Mouse (Mus musculus): ENCODE results near the gene 3110018I06Rik.

The 3110018I06Rik gene

DNA sequence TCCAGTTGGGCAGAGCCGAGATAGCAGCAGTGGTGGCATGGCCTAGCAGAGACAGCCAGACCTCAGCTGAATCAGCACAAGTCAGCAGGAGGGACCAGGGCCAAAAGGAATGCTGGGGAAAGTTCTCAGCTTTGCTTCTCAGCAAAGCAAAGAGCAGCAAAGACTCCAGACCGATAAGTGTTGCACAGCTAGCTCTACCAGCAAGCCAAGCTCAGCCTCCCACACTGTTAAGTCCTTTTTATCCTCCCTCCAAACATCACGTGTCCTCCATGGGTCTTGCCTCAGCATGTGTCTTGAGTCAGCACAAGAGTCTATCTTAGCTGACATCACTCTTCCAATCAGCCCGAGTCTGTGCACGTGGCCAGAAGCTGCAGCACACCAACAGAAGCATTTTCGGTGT, at the start of gene 3110018I06Rik:
Gene 3110018I06Rik, plus strand, starts transcription at position 262 of the 400 bp plus-strand sequence.
- no peak for DNase-seq

DNA sequence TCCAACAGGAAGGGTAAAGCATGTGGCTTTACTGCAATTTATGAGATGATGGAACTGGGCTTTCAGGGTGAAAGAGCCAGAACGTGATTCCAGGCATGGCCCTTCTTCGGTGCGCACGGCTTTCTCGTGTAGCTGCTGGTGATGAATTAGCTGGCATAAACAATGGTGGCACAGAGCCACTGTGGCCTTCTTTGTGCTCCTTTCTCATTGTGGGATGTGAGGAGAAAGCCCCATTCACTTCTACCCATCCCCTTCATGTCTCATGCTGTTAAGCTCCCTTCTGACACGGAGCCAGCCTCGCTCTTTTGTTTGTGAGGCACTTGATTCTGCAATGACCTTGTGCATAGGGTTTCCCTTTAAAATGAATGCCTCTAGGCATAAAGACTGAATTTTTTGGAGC, 43.8 kb upstream of the 3110018I06Rik start:
- no peak for DNase-seq

DNA sequence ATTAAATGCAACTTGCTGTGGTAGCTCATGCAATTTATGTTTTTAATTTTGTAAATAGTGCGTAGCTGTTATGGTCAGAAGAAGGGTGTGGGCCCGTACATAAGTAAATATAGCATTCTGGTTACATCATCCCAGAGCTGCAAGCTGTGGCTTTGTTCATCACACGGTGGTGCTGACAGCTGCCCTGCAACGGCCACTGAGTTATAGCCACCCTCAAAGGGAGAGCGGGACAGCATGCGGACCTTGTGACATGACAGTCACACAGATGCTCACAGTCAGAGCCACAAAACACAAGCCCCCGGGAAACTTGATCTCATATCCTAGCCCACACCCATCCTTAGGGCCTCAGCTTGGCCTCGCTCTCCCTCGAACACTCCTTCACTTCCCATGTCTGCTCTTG, 30.6 kb upstream of the 3110018I06Rik start:
- no peak for DNase-seq

DNA sequence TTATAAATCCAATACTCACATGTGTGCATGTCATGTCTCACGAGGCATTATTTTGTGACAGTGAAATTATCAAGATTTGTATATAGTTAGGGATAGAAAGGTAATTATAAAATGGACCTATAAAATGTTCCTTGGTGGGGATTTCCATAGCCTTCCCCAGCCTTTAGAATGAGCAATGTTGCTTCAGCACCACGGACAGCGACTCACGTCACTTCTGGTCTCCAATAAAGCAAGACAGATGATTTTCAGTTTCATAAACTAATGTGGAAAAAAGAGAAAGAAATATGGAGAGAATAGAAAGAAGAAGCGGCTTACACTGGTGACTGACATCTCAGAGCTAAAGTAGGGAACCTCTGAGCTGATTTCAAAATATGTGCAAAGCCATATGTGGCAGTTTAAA, 23.7 kb upstream of the 3110018I06Rik start:
- no peak for DNase-seq

DNA sequence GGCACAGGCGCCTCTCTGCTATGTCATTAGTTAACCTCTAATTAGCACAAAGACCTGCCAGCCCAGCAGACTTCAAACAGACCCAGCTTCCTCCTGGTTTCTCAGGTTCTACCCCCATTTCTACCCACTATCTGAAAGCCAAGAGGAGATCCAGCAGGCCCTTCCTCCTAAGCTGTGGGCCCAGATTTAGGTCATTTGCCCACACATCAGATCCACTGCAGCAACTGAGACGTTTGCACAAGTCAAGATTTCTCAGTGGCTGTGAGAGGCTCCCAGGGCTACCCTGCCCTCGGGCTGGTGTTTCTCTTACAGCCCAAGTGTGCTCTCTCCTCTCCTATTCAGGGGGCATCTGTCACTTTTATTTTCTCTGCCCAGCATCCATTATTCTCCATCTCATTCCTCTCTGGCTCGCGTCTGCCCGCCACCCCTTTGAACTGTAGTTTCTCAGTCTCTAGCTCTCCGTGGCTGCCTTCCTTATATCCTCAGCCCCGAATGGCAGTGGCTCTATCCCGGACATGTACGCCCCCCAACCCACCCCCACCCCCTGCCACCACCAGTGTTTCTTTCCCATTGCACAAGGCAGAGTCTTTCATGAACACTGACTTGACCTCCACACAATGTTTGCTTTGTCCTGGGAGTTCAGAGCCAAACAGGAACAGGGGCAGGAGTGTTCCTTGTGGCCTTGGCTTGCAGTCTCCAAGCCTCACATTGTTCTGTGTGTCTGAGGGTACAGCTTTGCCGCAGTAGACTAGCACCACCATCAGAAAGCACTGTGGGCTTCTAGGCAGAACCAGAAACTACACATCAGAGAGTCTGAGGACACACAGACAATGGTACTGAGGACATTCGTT, 11.8 kb upstream of the 3110018I06Rik start:
- DNase-seq: no peak

DNA sequence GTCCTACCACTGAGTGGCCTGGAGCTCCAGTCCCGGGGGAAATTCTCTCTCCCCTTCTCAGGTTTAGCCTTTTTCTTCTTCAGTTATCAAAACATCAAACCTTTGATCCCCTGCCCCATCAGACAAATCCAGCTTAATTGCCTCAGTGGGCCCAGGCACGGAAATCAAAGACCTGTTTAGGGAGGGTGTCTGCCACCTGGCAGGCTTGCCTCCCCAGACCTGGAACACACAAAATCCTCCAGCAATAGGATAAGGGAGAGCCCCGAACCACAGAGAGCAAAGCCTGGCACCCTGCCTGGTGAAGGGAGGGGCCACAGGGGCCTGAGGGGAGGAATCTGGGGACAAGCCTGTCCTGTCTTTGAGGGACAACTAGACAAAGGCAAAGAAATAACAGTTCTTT, 9.1 kb upstream of the 3110018I06Rik start:
- DNase-seq: no peak

DNA sequence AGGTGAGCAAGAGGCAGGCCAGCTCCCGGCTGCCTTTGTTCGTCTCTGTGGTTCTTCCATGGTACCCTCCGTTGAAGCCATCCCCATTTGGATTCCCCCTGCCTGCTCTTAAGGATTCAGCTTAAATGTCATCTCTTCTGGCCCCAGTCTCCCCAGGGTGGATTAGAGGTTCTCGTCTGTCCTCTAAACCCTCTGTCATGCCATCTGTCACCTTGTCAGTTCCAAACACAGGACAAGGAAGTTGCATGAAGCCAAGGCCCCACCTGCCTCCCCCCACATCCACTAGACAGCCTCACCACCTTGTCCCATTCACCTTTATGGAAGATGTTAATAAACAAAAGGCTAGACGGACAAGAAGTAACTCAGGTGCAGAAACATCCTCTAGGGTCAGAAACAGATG, 5.4 kb upstream of the 3110018I06Rik start:
- DNase-seq: no peak

DNA sequence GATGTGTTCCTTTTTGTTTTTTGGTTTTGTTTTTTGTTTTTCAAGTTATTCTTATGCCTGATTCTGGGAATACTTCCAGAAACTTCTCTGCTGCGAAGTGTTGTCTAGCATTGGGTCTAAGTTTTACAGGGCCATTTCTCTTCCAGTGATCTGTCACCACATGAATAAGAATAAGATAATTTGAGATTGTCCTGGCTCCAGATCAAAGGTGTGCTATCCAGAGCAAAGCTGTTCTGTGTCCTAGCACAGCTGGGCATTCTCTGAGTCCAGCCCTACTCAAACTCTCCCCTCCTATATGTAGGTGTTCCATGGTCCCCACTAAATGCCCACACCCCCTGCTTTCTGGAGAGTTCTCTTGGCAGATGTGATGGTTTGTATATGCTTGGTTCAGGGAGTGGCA, 2.9 kb downstream of the 3110018I06Rik start:
- no peak for DNase-seq

DNA sequence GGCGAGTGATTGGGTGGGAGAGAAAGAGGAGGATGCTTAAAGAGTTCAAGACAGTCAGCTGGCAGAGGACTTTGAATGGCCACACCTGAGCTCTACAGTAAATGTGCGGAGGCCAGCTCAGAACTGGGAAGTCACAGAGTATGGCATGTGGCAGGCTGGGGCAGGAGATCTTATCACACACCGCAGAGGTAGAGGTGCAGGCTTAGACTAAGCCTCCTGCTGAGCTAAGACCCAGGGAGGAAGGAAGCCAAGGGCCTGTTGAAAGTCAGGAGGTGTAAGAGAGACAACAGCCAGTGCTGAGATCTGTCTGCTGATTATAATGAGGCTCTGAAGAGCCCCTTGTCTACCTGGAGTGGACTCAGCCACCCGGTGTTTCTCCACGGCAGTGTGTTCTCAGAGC, 8.5 kb downstream of the 3110018I06Rik start:
- no peak for DNase-seq

DNA sequence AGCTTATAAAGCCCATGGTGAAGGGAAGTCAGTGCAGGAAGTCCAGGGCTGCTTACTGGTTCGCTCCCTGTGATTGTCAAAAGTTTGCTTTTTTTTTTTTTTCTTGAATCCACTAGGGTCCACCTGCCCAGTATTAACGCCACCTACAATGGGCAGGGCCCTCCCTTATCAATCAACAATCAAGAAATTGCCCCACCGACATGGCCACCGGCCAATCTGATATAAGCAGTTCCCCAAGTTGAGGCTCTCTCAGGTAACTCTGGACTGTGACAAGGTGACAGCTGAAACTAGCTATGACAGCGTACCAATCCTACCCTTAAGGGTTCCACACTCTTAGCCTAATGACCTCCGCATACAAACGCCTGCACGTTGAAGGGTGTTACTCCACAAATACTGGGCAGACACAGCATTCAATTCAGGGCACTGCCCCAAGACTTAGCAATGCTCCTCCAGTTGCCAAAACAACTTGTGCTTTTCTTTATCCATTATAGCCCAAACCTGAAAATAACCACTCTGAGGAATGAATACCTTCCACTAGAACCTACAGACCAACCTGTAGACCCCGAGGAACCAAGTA, 21.3 kb downstream of the 3110018I06Rik start:
- DNase-seq: no peak

DNA sequence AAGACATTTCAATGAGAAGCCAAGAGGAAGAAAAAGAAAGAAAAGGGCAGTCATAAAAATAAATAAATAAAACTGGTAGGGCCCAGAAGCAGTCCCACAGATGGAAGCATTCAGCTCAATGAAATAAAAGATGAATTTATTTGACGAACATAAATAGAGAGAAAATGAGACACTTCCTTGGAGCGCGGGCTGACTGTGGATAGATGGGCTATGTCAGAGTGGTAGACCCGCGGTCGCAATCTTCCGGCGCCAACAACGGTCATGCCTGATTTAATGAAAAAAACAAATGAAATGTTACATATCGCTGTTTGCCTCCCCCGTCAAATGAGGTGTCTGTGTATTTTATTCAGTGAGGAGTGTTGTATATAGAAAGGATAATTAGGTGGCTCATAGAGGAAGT, 22.7 kb downstream of the 3110018I06Rik start:
- no peak for DNase-seq

DNA sequence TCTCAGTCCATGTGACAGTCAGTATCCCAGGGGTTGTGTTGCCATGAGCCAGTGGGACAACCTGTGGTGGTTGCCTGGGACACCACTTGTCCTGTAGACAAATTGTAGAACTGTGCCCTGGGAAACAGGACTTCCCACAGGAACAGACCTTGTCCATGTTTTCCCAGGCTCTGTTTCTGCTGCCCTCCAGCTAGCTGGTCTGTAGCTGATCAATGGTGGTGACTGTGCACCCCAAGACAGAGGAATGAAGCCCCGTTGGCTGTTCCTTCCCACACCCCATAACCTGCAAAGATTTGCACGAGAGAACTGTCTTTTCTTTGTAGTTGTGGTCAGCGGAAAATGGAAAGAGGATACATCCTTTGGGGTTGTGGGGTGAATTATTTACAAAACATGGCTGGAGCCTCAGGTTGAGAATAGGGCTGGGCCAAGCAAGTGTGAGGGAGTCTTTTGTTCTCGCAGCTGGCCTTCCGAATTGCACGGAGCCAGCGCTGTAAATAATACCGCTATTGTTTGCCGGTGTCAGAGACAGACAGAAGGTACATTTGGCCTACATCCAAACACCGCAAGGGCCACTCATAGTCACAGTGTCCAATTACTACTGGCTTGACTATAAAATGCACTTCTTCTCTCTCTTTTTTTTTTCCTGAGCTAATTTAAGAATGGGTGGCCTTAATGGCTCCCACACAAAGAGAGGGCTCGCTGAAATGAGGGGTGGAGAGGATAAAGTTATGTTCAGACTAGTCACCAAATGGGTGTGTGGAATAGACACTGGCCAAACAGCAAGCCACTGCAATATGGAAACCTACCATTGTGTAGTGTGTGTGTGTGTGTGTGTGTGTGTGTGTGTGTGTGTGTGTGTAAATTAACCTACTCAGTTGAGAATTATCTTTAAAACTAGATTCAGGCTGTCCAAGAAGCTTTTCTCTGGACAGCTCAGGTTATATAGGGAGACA, 28.1 kb downstream of the 3110018I06Rik start:
- no peak for DNase-seq

DNA sequence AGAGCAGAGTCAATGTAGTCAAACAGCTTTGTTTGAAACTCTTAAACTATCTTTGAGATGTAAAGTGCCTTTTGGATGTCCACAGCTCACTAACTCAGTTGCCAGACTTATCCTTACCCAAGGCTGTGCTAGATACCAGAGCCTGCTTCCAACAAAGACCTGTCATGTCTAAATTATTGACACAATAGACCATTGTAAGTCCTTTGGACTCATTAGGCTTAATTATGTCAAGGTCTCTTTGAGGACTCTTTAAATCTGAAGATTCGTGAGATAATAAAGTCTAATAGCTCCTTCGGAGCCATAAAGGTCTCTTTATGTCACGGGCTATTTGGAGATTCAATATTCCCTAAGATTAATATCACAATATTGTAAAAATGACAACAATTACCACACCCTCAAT, 32.5 kb downstream of the 3110018I06Rik start:
- DNase-seq: no peak

DNA sequence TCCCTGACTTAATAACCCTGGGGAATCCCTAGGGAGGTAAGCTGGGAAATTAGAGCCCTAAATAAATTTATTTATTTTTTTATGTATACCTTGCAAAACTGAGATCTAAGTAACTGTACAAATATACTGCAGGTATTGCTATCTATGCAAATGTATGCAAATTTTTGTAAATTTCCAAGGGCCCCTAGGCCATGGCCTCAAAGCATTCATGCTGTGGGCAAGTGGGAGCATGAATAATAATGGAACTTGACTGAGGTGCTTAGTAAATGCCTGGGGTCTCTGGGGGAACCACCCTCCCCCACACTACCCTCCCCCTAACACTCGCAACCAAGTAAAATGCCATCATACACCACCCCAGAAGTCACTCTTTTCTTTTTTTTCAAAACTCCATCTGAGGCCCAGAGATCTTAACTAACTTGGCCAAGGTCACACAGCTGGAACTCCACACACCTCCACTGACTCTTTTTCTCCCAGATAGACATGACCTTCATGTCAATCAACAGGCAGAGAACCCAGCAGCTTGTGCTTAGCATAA, 40.0 kb downstream of the 3110018I06Rik start:
- no peak for DNase-seq

DNA sequence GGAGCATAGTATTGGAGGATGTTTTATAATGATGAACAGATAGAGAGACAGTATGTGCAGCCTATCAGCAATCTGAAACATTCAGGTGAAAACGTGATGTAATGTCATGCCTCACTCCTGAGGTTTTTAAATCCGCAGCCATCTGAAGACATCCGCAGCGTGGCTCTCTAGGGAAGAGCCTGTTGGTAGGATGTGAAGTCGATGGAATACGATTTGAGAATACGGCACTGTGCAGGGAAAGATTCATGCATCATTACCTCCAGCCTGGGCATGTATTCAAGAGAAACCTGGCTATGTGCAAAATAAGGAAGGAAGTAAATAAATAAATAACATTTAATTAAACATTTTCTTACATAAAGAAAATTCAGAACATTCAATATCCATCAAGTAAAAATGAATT, 44.4 kb downstream of the 3110018I06Rik start:
- DNase-seq: no peak
